Mouse (Mus musculus) MN1 (cell line): Measurements from ENCODE around the gene Gucy2g.
"Not testable (repeated sequence)": the region's sequence is repeated elsewhere in the genome, so short reads cannot be mapped to it uniquely, and the experiment has no call there.

Experiments
- DNase-seq: peaks from one replicate; pipeline ENCODE4 v3.0.0-alpha.2; 2016; ENCODE audit warnings: low spot score

Gucy2g gene

DNA sequence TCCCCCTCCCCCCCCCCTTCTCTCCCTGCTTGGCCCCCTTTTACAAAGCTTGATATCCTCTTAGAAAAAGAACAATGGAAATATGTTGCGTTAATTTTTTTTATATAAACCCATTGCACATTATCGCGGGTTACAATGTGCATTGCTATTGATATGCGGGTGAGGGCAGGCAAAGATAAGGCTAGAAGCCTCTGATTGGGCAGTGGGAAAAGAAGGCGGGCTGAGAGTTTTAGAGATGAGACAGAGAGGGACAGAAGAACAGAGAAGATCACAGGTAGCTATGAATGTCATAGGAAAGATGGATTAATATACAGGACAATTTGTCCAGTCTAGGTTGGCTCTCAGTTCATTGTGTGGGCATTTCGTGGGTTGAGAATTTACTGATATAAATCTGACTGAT is 33.8 kb downstream of the Gucy2g start:
- DNase-seq, result no peak

DNA sequence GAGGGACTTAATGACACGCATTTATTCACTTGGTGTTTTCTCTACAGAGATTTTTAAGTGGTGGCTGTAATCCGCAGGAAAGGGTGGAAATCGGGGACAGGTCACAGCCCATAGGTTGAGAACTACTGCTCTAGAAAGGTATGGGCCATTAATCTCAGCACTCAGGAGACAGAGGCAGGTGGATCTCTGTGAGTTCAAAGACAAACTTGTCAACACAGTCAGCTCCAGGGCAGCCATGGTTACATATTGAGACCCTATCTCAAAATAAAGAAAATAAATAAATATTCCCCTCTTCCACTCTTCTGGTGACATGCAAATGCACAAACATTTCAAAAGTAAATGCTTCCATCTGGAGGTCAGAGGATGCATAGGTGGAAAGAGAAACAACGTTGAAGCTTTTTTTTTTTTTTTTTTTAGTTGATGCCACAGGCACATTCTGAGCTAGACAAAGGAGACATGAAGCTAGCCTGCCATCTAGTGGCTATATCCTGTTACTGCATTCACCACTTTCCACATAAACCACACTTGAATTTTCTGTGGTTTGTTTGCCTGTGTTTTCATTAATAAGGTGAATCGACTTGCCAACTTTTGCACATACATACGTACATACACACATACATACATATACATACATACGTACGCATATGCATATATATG is 34.4 kb downstream of the Gucy2g start:
- DNase-seq, result peak; percentile 88

DNA sequence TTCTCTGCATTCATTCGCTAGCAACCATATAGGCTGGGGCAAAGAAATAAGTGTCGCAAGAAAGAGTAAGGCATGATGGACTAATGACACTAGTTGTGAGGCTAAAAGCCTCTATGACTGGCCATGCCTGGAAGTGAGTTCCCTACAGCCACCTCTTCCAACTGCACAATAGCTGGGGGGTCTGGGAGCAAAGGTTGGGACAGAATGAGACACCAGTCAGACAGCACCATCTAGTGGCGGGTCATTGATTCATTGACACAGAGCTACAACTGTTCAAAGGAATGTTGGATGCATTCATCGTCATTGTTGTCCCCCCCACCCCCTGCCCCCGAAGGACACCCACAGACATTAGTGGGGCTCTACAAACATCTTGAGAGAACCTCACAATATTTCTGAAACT is 42.7 kb downstream of the Gucy2g start:
- peak; percentile 50 for DNase-seq

DNA sequence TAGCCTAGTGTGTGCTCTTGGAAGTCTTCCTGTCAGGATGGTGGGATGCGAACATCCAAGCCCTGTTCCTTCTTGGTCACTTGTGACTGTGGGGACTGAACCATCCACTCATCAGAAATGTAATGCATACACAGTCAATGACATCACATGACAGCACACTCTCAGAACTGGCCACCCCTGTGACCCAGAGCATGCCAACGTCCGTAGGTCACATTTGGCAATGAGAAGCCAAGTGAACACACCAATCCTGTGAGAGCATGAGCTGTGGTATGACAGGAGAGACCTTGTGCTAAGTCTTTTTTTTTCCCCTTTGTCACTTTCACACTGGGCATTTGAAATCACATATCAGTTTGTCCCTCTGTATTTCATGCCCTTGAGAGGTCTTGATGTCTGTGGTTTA is 45.5 kb downstream of the Gucy2g start:
- DNase-seq, result no peak

DNA sequence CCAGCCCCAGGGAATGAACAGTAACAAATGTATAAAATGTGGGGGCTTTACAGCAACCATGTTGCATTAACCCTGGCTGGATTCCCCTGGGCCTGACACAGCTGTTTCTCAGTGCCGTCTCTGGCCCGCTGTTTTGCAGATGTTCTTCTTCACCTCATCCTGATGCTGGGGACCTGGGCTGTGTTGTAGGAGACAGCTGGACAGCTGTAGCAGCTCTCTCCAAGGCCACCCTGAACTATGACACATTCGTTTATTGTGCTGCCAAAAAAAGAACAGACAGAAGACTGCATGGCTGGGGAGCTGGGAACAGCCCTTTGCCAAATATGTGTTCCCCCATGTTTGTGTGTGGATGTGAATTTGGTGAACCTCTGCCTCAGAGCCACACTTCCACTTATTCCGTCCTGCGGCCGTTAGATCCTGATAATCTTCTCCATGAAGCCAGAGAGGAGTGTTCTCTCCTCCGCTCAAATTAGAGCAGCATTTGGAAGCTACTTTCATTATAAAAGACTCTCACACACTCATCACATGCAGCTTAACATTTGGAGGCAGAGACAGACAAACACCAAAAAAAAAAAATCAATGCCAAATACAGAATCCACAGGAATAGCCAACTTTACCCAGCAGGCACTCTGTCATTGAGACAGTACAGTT is 46.4 kb downstream of the Gucy2g start:
- DNase-seq, result no peak

DNA sequence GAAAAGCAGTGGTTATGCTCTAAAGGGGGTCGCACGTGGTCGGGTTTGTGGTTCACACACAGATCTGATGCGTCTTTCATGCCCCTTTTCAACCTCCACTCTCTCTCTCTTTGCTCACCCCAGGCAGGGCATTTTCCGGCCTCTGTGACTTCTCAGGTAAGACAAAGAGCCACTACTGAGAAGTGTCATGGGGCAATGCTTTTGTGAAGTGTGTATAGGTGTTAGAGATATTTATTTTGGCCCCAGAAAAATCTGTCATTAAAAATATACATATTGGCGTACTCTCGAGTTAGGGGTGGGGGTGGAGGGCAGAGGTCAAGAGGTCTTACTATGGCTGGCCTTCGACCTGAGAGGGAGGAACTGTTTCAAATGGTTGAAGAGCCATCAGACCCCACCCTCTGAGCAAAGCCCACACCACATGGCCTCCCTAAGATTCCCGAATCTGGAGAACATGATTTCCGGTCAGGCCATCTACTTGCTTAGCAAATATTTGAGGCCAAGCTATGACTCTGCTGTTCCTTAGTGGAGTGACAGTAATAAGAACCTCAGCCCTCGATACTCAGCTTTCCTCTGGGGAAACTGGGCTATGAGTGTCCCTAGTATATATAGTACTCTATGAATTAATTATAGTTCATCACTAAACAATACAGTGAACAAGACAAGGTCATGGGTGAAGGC is 47.2 kb downstream of the Gucy2g start:
- no peak for DNase-seq

DNA sequence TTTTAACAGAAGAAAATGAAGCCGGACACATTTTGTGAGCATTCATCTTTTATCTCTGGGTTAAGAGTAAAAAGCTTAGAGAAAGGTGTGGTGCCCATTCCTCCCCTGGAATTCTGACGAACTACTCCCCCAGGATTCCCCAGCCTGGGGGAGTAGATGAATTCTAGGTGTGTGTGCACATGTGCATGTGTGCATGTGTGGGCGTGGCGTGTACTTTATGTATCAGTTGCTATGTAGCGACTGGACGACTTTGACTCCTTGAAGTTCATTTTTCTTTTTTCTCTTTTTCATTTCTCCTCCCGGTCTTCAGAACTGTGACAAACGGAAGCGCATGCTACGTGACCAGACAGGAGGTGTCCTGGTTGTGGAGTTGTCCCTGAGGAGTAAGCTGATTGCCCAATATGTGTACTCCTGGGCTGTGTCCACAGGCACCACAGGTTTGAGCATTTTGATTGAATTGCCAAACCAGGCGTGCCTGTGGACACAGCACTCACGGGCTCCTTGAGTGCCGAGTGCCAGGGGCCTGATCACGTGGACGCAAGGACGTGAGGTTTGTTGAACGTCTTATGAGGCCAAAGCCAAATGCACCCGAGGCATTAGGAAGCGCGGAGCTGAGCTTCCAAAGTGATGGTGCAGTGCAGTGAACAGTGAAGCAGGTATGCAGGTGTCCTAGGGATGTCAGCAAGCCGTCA is 48.6 kb downstream of the Gucy2g start:
- DNase-seq, result no peak

DNA sequence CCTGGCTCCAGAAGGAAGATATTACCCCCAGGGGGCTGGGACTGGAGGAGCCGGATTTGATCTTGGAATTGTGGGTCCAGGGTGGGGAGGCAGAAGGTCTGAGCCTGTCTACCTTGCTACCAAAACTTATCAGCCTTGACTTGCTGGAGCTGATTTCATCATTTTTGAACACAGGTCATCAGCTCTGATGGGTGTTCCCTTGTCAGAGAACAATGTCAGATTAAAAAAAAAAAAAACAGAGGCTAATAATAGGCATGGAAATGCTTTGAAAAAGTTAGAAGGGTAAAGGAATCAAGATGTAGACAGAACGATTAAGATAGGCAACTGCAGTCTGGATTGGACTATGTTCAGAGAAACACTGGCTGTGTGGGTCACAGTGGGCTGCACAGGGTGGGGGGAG is 49.4 kb downstream of the Gucy2g start:
- no peak for DNase-seq

DNA sequence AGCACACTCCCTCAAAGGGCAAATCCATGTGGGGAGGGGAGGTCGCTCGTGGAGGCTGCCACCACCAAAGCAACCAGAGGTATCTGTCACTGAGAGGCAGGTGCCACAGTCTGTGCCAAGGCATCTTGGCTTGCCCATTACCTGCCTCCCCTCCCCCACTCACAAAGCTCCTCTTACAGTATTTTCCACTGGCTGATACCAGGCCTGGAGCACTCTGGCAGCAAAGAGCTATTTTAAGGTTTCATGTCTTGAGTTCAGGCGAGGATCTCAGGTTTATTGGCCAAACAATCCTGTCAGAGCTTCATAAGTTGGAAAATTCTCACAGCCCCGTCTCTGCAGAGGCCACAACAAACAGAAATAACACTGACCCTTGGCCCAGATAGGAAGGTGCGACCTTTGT is 51.0 kb downstream of the Gucy2g start:
- no peak for DNase-seq

DNA sequence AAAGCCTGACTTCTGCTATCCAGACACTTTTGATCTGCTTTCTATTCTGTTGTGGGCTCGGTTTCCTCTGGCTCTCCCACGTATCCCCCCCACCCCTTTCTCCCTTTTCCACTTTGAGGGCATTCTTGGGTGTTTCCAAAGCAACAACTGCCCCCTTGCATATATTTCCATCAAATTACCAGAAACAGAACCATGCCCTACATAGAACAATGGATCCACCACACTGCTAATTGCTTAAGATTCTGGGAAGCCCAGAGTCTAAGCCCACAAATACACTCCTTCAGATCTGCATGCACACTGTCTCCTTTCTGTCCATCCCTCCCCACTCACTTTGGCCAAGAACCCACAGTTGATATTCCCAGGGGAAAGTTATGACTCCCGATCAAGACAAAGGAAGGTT is 55.4 kb downstream of the Gucy2g start:
- DNase-seq, result no peak

DNA sequence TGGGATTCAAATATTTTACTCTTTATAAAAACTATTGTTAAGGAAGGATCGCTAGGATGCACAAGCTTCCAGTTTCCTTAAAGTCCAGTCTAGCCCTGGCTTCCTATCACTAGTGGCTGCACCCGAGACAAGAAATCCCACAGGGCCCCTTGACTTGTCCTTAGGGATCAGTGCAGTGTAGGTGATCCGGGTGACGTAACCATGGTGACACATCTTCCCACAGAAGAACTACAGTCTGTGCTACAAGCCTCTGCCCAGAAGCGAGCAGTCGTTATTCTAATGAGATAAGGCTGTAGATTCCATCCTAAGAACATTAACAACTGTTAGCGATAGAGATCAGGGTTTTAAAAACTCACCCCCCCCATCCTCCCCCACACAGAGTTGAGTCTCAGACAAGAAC is 56.0 kb downstream of the Gucy2g start:
- DNase-seq, result no peak

DNA sequence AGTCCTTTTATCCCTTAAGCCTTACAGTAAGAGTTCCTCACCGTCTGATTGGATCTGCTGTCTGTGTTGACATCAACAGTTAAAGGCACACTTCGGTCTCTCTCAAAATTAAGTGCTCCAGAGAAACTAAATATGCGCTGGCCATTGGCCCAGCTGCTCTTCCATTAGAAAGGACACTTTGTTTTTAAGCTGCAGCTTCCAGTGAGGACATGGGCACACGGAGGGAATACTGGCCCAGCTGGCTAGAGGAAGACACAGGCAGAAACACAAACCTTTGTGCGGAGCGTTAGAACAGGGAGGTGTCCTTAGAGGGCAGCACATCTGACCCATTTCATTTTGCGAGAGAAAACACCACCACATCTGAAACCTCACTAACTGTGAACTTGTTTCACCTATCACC is 56.6 kb downstream of the Gucy2g start:
- DNase-seq, result no peak

DNA sequence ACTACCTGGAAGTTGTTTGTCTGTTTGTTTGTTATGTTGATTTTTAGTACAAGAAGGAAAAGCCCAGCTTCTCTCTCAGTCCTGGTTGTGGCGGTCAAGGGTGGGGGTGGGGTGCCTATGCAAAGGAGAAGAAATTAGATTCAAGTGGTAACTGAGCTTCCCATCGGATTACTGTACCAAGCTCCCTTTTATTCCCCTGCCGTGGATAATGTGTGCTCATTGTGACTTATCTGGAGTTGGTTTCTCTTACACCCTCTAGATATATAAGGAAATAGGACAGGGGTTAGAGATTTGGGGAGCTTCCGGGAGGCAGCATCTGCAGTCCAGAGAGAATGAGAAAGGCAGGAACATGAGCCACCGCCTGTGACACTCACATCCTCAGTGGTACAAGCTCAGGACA is 60.6 kb downstream of the Gucy2g start, which contains the start of gene Tectb:
Gene Tectb, plus strand, starts transcription at position 301 of the 400 bp plus-strand sequence.
- no peak for DNase-seq

DNA sequence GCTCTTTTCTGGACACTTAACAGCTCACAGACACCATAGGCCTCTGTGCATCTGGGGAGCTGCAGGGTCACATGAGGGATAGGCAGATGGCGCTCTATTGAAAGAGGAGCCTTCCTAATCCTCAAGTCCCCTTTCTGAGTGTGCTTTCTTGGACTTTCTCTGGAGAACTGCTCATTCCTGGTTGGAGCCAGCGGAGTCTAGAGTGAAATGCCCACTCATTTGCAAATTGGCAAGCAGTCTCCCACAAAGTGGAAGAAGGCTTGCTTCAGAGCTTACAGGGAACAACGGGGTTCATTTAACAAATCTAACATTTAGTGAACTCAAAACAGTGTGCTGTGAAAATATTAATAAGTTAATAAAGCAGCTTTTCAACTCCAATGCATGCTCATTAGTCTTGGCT is 63.9 kb downstream of the Gucy2g start:
- no peak for DNase-seq

DNA sequence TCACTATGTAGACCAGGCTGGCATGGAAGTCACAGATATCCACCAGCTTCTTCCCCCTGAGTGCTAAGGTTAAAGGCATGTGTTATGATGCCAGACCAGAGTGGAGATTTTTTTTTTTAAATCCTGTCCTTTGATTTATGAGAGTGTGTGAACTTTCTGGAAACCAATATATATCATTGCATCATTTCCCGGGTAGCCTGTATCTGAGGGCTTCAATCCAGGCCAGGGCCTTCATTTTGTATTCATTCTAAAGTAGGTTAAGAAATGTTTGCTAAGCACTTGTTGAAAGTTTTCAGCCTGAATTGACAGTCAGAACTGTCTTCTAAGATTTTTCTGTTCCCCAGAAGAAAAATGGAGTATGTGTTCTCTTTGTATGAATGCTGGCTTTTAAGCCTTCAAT is 69.5 kb downstream of the Gucy2g start:
- no peak for DNase-seq

DNA sequence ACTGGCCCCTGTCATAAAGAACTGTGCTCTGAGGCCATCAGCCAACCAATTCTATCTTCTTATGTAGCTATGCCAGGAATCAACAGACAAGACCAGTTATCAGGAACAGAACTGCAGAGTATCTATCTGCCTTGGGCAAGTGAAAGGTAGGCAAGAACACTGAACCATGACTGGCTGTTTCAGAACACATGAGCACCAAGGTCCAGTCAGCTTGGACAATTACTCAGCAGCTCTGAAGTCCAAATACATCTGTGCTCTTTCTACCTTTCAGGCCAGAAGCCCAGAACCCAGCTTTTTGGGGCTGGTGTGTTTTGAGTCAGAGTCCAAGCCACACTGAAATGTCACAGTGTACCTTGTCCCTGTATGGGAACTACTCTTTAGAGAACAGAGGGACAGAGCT is 70.6 kb downstream of the Gucy2g start:
- DNase-seq, result no peak

DNA sequence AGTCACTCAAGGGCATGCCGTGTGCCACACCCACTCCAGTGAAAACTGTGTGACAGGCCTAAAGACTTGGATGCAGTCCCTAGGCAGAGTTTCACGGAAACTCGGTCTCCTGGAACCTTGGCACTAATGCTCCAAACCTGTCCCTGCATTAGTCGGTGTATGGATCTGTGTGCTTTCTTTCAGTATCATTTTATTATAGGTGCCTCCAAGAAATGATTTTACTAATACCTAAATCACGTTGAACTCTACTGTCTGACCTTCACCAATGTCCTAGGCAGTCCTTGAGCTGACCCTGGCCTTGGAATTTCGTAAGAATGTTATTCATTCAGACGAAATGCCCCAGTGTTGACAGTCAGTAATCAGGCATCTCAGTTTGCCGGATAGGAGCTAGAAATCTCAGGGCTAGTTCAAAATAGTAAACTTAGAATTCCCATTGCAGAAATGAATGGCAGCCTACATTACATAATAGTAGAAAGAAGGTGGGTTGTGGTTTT is 71.8 kb downstream of the Gucy2g start:
- DNase-seq, result not testable (repeated sequence)

DNA sequence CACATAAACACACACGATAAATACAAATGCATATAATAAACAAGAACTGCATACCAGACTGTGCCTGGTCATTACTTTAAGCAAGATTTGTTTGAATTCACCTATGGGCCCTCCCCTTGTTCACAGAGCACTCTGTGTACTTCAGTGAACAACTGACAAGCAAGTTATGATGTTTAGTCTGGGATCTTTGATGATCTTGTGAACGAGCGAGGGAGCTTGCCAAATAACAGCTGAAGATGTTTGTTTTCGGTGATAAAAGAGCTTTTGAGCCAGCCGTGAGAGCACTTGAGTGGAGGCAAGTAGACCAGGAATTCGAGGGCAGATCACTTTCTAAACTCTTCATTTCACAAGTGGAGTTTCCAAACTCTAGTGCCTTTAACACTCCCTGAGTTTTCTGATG is 72.7 kb downstream of the Gucy2g start:
- no peak for DNase-seq

DNA sequence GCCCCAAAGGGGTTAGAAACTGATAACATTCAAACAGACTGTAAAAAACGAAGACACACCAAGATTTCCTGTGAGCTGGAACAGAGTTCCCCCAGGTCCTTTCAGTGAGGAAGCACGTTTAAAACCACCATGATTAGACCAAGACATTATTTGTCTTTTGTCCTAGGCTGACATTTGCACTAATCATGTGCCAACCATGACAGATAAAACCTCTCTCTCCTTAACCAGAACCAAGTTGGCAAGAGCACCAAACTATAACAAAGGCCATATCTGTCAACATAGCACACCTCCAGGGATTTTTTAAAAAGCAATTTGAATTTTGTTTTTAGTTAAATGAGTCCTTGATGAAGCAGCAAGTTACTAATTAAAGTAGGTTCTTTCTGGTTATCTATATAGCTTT is 73.3 kb downstream of the Gucy2g start:
- DNase-seq, result no peak

DNA sequence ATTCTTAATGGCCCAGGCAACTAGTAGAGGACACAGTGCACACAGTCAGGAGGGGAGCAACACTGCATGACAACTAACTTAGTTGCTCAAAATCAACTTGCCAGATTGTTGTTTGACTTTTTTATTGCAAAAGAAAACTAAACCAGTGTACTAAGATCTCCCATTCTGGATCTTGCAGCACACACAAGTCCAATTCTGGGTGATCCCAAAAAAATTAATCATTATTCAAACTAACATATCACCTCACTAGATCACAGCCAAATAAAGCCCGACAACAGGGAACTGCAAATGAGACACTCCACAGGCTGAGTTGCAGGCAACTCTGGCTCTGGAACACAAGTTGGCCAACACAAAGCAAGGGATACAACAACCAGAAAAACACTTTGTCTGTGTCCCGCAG is 74.3 kb downstream of the Gucy2g start:
- no peak for DNase-seq

DNA sequence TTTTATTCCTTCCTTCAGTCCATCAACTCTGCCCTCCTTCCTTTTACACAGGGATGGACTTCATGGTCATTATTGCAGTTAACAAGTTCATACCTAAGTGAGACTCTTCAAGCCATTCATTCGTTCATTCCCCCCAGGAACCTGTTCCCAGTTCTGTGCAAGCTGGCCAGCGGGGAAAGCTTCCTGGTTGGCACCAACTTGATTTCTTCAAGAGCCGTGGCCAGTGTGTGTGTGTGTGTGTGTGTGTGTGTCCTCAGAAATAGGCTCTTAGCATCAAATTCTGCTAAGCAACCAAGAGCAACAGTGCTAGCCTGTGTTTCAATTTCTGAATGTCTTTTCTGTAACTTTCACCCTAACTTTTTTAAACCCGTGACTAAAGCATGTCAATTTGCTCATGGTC is 75.1 kb downstream of the Gucy2g start:
- DNase-seq, result no peak

DNA sequence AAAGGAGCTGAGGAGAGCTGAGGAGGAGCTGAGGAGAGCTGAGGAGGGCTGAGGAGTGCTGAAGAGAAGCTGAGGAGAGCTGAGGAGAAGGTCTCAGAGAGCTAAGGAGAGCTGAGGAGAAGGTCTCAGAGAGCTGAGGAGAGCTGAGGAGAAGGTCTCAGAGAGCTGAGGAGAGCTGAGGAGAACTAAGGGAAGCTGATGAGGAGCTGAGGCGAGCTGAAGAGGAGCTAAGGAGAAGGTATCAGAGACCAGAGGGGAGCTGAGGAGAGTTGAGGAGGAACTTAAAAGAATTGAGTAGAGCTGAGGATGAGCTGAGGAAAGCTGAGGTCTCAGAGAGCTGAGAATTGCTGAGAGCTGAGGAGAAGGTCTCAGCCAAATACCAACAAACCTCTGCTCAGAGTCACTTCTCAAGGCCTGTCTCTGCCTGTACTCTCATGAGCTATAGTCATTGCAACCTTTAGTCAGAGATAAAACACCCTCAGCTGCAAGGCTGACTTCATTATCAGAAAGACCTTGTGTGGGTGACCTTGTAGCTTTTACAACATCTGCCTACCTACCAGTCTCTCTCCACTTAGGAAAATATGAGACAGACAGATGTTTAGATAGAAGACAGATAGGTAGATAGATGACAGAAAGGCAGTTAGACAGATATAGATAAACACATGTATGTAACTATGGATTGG is 75.7 kb downstream of the Gucy2g start:
- DNase-seq, result no peak
